Mouse (Mus musculus) myocyte (in vitro differentiated cells): Measurements from ENCODE around the gene Fkbp8. TPM values are rescaled to one million over a fixed set of nuclear protein-coding genes. Genes with fewer than 3 reads are reported as not detected.

Experiments used
- H3K27me3 ChIP-seq: one replicate; pipeline ENCODE4 v1.6.1; 2011; ENCODE audit not compliant: control insufficient read depth, insufficient read depth, insufficient read length
- H3K36me3 ChIP-seq: one replicate; pipeline ENCODE4 v1.6.1; 2011; ENCODE audit not compliant: control insufficient read depth, insufficient read depth
- H3K4me2 ChIP-seq: one replicate; pipeline ENCODE4 v1.6.1; 2011; ENCODE audit warnings: low read depth, control low read depth
- H3K4me3 ChIP-seq: one replicate; pipeline ENCODE4 v1.5.1; 2011; ENCODE audit warnings: mild to moderate bottlenecking, control low read depth, moderate library complexity
- H3K79me2 ChIP-seq: one replicate; pipeline ENCODE4 v1.6.1; 2011; ENCODE audit not compliant: control insufficient read depth, insufficient read depth
- H3ac ChIP-seq: one replicate; pipeline ENCODE4 v1.6.1; 2011; ENCODE audit not compliant: control insufficient read depth, insufficient read length
- CEBPB ChIP-seq: IDR thresholded peaks from 2 replicates; pipeline ENCODE4 v1.6.1; 2011; ENCODE audit warnings: mild to moderate bottlenecking, moderate library complexity; ENCODE audit not compliant: poor library complexity, insufficient read depth, severe bottlenecking
- E2F4 ChIP-seq: IDR thresholded peaks from one replicate; pipeline ENCODE4 v1.6.1; 2011; ENCODE audit warnings: mild to moderate bottlenecking, control low read depth, moderate library complexity; ENCODE audit not compliant: insufficient read depth
- MAX ChIP-seq: IDR thresholded peaks from one replicate; pipeline ENCODE4 v1.6.1; 2011; ENCODE audit warnings: low read depth, mild to moderate bottlenecking, control low read depth
- MYOD1 ChIP-seq, 3 experiments: IDR thresholded peaks; one replicate each; pipeline ENCODE4 v1.6.1; 2011; ENCODE audit warnings: control low read depth in 2 of 3, low read depth in 2 of 3, mild to moderate bottlenecking in 2 of 3, moderate library complexity in 1 of 3; ENCODE audit not compliant: insufficient read length in 2 of 3, control insufficient read depth in 1 of 3
- MYOG ChIP-seq, 3 experiments: IDR thresholded peaks; one replicate each; pipeline ENCODE4 v1.6.1; 2011; ENCODE audit warnings: control low read depth in 2 of 3, low read depth in 2 of 3, mild to moderate bottlenecking in 2 of 3; ENCODE audit not compliant: insufficient read length in 2 of 3, control insufficient read depth in 1 of 3, insufficient read depth in 1 of 3
- POLR2A ChIP-seq: IDR thresholded peaks from one replicate; pipeline ENCODE4 v1.6.1; 2011; ENCODE audit warnings: low read depth, mild to moderate bottlenecking, control low read depth, moderate library complexity; ENCODE audit not compliant: insufficient read length
- POLR2AphosphoS2 ChIP-seq: IDR thresholded peaks from one replicate; pipeline ENCODE4 v1.6.1; 2011; ENCODE audit warnings: low read depth, control low read depth; ENCODE audit not compliant: insufficient read length
- REST ChIP-seq: IDR thresholded peaks from one replicate; pipeline ENCODE4 v1.6.1; 2011; ENCODE audit warnings: mild to moderate bottlenecking, control low read depth, moderate library complexity; ENCODE audit not compliant: insufficient read depth, insufficient read length
- SRF ChIP-seq: IDR thresholded peaks from one replicate; pipeline ENCODE4 v1.6.1; 2011; ENCODE audit warnings: low read depth; ENCODE audit not compliant: control insufficient read depth, insufficient read length
- TCF12 ChIP-seq: IDR thresholded peaks from one replicate; pipeline ENCODE4 v1.6.1; 2011; ENCODE audit warnings: mild to moderate bottlenecking, control low read depth; ENCODE audit not compliant: poor library complexity, insufficient read depth, severe bottlenecking
- TCF3 ChIP-seq: IDR thresholded peaks from one replicate; pipeline ENCODE4 v1.6.1; 2011; ENCODE audit warnings: low read depth, control low read depth; ENCODE audit not compliant: insufficient read length
- USF1 ChIP-seq: IDR thresholded peaks from one replicate; pipeline ENCODE4 v1.6.1; 2011; ENCODE audit warnings: low read depth, mild to moderate bottlenecking, control low read depth, moderate library complexity
- polyA plus RNA-seq: library from polyadenylated mRNA; unstranded; fragments of >200 nt; fragmentation: generic; extraction: Trizol; gene quantifications from one replicate; pipeline ENCODE4 v1.2.1, GENCODE M21; 2012; ENCODE audit warnings: missing spikeins

Fkbp8 gene
- polyA plus RNA-seq, 1 experiment = 329 TPM

GRCm38 (mm10) chr8:70535701-70536100 lies 8.2 kb downstream of the Fkbp8 start:
- TF ChIP-seq USF1 (no peak), SRF (no peak), MAX (no peak), E2F4 (no peak), MYOD1 (IDR thresholded peaks at IDR 0.05; ENCODE audit: control insufficient read depth in 1 of 3, insufficient read length in 2 of 3, low read depth in 2 of 3) (no peak), TCF12 (no peak), POLR2AphosphoS2 (no peak)
- Histone ChIP-seq H3K4me3 (no peak overlapping the region), H3ac (no peak overlapping the region), H3K36me3 (peaks cover 20% of the 10 kb centered on the region), H3K4me2 (no peak overlapping the region), H3K27me3 (no peaks in the 10 kb centered on the region), H3K79me2 (peaks cover 11% of the 10 kb centered on the region)

GRCm38 (mm10) chr8:70538024-70538579 lies 10.6 kb downstream of the Fkbp8 start:
- Histone ChIP-seq H3K4me3 (peak overlapping the region; percentile 91), H3K4me2 (peak overlapping the region; percentile 100), H3K79me2 (peaks cover 35% of the 10 kb centered on the region), H3ac (peak overlapping the region; percentile 51), H3K36me3 (peaks cover 9% of the 10 kb centered on the region), H3K27me3 (no peaks in the 10 kb centered on the region)
- TF ChIP-seq TCF3 = no peak
- TF ChIP-seq POLR2AphosphoS2 = peak; percentile 90
- no peak for TF ChIP-seq MAX
- TF ChIP-seq SRF = no peak
- peak; percentile 52 for TF ChIP-seq POLR2A
- TF ChIP-seq USF1 = no peak
- no peak for TF ChIP-seq E2F4

GRCm38 (mm10) chr8:70538633-70539076 lies 11.1 kb downstream of the Fkbp8 start:
- peak overlapping the region; percentile 91 for H3K4me3 ChIP-seq
- peak overlapping the region; percentile 100 for H3K4me2 ChIP-seq
- no peak for TF ChIP-seq USF1
- peak; percentile 53 for TF ChIP-seq POLR2AphosphoS2
- peak; percentile 60 for TF ChIP-seq SRF
- no peaks in the 10 kb centered on the region for H3K27me3 ChIP-seq
- peaks cover 9% of the 10 kb centered on the region for H3K36me3 ChIP-seq
- H3ac ChIP-seq = peak overlapping the region; percentile 51
- peaks cover 41% of the 10 kb centered on the region for H3K79me2 ChIP-seq

- peaks cover 9% of the 10 kb centered on the region for H3K36me3 ChIP-seq
- peak within 1 kb of the TSS; percentile 91 for H3K4me3 ChIP-seq
- peaks cover 44% of the 10 kb centered on the region for H3K79me2 ChIP-seq
- peak within 1 kb of the TSS; percentile 100 for H3K4me2 ChIP-seq
- no peak for TF ChIP-seq MYOD1 (IDR thresholded peaks at IDR 0.05; ENCODE audit: control insufficient read depth in 1 of 3, insufficient read length in 2 of 3, low read depth in 2 of 3)
- TF ChIP-seq POLR2AphosphoS2 = peak; percentile 97
- TF ChIP-seq MYOG (IDR thresholded peaks at IDR 0.05; ENCODE audit: control insufficient read depth in 1 of 3, insufficient read depth in 1 of 3, insufficient read length in 2 of 3, low read depth in 2 of 3) = no peak
- TF ChIP-seq CEBPB = no peak
- TF ChIP-seq REST = no peak
- TF ChIP-seq POLR2A = peak; percentile 96
- no peak for TF ChIP-seq MAX
- peak; percentile 41 for TF ChIP-seq E2F4
- TF ChIP-seq TCF3 = no peak
- TF ChIP-seq USF1 = no peak
- peak; percentile 77 for TF ChIP-seq SRF
- TF ChIP-seq TCF12 = no peak
- peak within 1 kb of the TSS; percentile 51 for H3ac ChIP-seq
- no peaks in the 10 kb centered on the region for H3K27me3 ChIP-seq
Observed at GRCm38 (mm10) chr8:70539077-70539813, 11.7 kb downstream of the Fkbp8 start, which contains the start of gene Ell. Ell (plus strand) TSS chr8:70539457.

GRCm38 (mm10) chr8:70540013-70540506 lies 12.5 kb downstream of the Fkbp8 start:
- Histone ChIP-seq H3K27me3 (no peaks in the 10 kb centered on the region), H3K36me3 (peaks cover 9% of the 10 kb centered on the region), H3K4me2 (peak overlapping the region; percentile 97), H3K79me2 (peaks cover 50% of the 10 kb centered on the region), H3K4me3 (peak overlapping the region; percentile 91), H3ac (peak overlapping the region; percentile 51)
- no peak for TF ChIP-seq MAX
- no peak for TF ChIP-seq POLR2A
- no peak for TF ChIP-seq E2F4
- no peak for TF ChIP-seq TCF12
- TF ChIP-seq MYOG (IDR thresholded peaks at IDR 0.05; ENCODE audit: control insufficient read depth in 1 of 3, insufficient read depth in 1 of 3, insufficient read length in 2 of 3, low read depth in 2 of 3) = no peak
- TF ChIP-seq REST = no peak
- TF ChIP-seq CEBPB = no peak
- no peak for TF ChIP-seq MYOD1 (IDR thresholded peaks at IDR 0.05; ENCODE audit: control insufficient read depth in 1 of 3, insufficient read length in 2 of 3, low read depth in 2 of 3)
- no peak for TF ChIP-seq USF1
- TF ChIP-seq POLR2AphosphoS2 = no peak
- no peak for TF ChIP-seq SRF
- no peak for TF ChIP-seq TCF3
